Mouse (Mus musculus) cerebellum, adult 18-20 months (tissue): Measurements from ENCODE around the gene Pkdcc.

Experiments
- DNase-seq, 2 experiments: peaks; one replicate each; pipeline ENCODE4 v3.0.0; 2021

The Pkdcc gene

DNA sequence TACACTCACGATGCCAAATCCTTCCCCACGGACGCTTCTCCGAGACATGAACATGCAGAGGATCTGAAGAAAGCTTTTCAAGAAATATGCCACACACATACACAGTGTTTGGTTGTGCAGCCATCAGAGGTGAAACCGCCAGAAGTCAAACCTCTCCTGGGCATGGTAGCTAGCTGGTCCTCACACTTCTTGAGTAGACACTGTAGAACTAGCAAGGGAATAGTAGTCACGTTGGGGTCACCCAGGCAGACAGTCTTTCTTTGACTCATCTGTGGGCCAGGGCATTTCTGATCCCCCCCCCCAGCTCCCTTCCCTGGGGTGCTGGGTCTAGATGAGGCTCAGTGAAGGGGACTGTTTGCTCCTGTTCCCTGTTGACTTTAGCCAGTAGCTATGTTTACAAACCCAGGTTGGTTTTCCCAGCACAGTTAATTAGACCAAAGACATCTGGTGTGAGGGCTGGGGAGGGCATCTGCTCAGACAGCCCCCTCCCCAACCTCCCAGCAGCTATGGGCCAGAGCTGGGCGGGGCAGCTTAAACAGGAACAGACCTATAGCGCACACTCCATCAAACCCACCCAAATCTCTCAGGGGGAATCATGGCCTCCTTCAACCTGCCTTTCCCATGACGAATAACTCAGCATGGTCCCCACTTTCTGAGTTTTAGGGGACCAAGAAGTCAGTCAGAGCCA lies 1.7 kb upstream of the Pkdcc start:
- DNase-seq = no peak

DNA sequence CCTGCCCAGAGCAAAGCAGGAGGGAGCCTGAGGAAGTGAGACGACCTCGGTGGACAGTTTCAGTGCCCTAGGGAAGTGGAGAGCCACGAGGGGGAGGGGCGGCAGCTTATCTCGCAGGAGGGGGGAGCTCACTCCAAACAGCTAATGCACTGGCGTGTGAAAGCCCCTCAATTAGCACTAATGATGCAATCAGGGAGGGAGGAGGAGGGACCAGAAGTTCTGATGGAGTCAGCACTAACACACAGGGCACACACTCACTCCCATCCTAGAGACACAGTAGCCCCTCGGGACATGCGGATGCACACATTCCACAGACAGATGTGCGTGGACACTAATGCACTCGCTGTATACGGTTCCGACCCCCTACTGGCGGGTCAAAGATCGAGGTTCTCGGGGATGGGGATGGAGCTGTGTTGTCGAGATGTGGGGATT lies 915 bp upstream of the Pkdcc start:
- peak in 1 of 2 experiments; percentile 20 for DNase-seq

DNA sequence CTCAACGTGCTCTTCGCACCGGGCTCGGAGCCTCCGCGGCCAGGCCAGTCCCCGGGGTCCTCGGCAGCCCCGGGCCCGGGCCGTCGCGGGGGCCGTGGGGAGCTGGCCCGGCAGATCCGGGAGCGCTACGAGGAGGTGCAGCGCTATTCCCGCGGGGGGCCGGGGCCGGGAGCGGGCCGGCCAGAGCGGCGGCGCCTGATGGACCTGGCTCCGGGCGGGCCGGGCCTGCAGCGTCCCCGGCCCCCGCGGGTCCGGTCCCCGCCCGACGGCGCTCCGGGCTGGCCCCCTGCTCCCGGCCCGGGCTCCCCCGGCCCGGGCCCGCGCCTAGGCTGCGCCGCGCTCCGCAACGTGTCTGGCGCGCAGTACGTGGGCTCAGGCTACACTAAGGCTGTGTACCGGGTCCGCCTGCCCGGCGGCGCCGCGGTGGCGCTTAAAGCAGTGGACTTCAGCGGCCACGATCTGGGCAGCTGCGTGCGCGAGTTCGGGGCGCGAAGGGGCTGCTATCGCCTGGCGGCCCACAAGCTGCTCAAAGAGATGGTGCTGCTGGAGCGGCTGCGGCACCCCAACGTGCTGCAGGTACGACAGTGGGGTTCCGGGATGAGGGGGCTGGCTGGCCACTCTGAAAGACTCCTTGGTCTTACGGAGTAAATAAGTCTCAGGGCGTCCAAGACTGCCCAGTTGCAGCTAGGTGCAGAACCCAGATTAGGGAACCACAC lies 595 bp downstream of the Pkdcc start:
- DNase-seq = peak; percentile 17 to 53

DNA sequence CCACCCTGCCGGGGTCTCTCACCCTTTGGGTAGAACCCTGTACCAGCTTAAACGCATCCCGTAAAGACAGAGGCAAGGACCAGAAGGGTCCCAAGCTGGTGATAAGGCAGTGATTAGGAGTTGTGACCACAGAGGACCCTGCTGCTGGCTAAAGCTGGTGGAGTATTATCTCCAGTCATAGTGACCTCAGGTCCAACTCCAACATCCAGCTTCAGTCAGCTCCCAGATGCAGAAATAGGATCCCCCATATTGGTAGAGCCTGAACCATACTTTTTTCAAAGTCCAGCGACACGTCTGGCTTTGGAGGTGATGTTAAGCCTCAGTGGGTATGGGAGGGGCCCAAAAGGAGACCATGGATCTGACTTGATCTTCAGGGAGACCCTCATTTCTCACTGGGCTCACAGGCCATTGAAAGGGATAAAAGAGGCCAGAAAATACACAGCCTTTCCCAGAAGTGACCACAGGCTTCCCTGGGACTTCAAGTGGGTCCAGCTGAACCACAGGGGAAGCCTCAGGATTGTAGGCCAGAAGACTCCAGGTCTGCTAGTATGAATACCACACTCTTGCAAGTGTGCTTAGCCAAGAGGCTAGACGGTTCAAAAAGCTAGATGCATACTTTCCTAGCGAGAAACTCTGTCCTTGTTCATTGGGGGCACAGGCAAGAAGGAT lies 1.3 kb downstream of the Pkdcc start:
- no peak for DNase-seq

DNA sequence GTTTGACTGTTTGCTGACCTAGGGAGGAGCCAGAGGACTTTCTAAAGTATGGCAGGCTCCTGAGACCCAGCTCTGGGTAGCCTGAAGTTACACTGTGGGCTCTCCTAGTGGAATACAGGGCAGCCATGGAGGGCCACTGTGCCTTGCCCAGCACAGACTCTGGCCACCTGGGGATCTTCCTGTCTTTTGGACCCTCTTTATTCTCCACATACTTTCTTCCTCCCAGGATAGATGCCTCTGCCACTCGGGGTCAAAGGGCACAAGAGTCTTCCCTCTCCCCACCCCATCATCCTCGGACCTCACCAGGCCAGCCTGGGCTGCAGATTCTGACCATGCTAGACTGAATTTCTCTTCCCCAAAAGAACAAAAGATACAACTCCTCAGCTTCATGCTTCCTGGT lies 3.1 kb downstream of the Pkdcc start:
- DNase-seq = no peak

DNA sequence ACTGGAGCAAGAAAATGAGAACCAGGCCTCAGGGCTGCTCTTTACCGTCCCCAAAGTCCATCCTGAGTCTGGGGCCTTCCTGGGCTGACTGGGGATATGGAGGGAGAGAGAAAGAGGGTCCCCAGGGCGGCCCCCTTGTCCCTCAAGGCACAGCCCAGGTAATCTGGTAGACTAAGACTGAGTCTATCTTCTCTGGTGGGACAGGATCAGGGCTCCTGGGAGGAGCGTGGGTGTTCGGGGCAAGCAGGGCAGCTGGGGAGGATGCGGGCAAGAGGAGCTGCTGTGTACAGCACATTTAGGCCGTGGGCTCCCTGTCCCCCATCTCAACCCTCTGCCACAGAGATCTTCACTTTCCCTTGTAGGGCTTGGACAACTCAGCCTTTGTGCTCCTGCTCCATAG lies 3.6 kb downstream of the Pkdcc start:
- no peak for DNase-seq

DNA sequence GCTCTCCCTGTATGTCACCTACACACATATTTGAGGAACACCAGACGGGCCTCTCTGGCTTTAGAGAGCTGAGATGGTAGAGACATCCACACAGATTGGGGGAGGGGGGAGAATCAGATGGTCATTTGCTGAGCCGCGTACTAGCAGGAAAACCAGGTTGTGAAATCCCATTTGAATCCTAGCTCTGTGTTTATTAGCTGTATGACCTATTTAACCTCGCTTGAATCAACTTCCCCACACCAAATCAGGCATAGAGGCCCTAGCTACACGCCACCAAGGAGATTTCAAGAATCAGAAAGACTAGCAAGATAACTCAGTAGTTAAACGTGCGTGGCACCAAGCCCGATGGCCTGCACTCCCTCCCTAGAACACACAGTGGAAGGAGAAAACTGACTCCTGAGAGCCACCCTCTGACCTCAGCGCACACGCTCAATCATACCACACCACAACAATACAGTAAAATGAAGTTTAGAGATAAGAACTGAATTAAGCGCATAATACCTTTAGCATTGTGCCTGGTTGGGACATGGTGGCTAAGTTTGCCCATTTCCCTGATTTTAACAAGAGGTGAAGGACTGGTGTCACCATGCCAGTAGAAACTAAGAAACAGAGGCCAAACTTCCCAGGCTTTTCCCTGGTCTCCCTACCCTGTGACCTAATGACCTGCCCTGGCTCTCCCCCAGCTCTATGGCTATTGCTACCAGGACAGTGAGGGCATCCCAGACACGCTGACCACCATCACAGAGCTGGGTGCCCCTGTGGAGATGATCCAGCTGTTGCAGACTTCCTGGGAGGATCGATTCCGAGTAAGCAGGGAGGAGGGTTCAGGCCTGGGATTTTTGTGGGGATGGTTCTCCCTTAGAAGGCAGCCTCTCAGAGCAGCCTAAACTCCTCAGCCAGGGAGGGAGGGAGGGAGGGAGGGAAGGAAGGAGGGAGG lies 4.5 kb downstream of the Pkdcc start:
- DNase-seq = no peak

DNA sequence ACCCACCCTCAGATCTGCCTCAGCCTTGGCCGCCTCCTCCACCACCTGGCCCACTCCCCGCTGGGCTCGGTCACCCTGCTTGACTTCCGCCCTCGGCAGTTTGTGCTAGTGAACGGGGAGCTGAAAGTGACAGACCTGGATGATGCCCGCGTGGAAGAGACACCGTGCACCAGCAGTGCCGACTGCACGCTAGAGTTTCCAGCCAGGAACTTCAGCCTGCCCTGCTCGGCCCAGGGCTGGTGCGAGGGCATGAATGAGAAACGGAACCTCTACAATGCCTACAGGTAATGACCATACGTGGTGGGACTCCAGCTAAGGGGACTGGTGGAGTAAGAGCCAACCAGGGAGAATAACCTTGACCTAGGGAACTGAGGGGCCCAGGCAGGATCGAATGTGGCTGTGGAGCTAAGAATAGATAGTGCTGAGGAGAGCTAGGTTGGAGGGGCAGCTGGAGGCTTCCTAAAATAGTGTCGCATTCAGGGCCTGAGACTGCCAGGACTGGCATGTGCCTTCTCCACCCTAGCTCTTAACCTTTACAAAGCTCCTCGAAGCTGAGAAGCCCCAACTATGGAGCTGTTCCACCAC lies 6.0 kb downstream of the Pkdcc start:
- DNase-seq = no peak

DNA sequence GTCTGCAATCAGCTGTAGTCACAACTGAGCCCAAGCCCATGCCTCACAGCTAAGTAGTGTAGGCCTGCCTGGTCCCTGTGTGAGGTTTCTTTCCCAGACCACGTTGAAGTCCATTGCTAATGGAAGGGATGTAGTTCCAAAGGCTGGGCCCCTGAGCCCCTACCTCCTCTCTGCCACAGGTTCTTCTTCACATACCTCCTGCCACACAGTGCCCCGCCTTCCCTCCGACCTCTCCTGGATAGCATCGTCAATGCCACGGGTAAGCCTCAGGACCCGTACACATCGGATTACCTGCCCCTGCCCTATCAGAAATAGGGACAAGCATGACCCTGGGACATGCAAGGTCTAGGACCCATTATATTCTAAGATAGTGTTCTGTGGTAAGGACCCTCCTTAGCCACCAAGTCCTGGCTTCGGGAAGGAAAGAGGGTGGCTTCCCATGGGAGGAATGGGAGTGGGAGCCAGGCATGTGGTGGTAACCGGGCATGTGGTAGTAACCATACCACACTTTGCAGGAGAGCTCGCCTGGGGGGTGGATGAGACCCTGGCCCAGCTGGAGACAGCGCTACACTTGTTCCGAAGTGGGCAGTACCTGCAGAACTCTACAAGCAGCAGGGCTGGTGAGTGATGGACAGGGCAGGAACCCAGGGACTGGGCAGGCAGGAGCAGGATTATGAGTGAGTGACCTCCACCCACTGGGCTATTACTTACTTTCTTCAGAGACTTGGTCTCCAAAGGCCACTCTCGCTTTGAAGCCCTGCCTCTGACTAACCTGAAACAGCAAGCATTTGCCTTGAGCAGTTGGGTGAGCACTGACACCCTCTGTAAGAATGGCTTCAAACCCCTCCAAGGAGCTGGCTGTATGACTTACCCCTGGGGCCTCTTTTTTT lies 6.8 kb downstream of the Pkdcc start:
- DNase-seq = no peak

DNA sequence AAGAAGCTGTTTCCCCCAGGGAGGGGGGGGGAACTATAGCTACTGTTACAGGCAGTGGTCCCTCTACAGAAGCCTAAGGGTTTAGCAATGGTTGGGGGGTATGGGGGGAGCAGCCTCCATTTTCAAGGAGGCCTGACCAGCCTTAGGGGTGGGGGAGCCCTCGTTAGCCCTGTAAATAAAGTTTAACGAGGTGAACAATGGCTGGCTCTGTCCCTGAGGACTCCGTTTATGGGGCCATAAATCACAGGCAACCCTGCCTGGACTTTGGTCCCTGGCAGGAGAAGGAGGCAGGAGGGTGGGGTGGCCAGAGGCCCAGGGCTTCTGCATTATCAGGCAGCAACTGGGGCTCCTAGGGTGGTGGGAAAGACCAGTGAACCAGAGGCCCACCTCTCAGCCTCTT lies 7.6 kb downstream of the Pkdcc start:
- no peak for DNase-seq

DNA sequence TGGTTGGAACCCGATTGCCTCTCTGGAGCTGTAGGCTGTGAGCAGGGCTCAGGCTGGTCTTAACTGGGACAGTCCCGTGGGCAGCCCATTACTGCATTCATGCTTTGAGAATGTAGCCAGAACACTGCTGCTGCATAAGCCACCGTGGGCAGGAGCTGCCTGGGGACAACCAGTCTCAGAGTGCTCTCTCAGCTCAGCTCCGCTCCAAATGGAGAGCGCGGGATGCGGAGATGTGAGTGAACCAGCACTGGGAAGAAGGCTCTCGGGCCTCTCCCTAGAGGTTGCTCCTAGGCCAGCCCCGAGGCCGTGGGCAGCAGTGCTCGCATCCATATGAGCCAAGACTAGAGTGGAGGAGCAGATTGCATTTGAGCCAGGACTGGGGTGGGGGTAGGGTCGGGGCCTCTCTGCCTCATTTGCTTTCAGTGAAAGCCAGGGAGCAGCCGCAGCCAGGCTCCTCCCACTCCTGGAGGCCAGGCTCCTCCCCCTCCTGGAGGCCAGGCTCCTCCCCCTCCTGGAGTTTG lies 9.4 kb downstream of the Pkdcc start:
- DNase-seq = no peak

DNA sequence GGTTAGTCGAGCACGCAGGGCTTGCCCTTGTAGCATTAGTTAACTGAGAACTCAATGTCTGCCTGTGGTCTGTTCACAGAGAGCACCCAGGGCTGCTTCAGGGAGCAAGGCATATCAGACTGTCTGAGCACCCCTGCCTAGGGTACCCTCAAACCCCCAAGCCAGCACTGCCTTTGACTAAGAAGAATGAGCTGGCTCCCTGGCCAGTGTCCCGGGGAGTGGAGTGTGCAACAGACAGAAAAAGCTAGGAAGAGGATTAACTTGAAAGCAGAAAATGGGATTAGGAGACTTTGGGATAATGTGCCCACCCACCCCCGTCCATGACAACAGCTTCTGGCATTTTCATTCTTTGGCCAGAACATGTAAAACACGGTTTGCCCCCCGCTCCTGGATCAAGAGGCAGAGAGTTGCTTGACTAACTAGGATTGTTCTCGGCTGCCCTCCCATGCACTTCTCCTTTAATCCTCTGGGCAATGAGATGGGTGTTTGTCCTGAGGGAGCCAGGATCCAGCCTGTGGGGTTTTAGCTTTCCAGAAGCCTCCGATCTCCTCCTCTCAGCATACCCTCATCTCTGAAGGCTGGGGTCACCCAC lies 11.4 kb downstream of the Pkdcc start:
- DNase-seq = no peak

DNA sequence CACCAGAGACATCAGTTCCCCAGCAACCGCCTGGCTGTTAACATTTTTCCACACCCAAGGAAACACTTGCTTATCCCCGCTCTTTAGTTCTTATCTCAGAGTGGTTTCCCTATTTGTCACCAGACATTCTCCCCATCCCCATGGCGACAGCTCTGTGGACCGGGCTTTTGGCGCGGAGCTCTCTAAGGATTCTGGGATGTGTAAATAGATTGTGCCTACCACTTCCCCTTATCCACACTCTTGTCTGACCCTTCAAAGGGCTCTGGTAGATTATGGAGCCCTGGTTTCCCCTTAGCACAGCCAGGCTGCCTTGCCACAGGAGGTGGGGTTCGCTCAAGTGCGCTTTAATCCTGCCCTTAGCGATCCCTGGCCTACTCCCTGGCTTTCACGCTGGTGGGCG lies 16.3 kb downstream of the Pkdcc start:
- no peak for DNase-seq

DNA sequence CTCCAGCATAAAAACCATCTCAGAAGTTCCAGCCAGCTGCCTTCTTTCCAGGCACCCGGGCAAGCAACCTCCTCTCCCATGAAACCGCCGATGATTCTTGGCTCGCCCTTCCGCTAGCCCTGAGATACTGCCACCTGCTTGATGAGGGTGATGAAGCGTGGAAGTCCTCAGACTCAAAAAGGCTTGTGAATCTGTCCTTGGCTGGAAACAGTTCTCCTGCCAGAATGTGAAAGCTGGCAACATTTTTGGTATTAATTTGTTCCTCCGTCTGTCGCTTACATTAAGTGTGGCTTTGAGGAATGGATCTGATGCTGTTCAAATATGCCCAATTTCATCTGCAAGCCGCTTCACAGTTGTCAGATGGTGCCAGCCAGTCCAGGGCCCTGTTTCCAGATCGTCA lies 20.1 kb downstream of the Pkdcc start:
- DNase-seq = peak; percentile 58 to 70

DNA sequence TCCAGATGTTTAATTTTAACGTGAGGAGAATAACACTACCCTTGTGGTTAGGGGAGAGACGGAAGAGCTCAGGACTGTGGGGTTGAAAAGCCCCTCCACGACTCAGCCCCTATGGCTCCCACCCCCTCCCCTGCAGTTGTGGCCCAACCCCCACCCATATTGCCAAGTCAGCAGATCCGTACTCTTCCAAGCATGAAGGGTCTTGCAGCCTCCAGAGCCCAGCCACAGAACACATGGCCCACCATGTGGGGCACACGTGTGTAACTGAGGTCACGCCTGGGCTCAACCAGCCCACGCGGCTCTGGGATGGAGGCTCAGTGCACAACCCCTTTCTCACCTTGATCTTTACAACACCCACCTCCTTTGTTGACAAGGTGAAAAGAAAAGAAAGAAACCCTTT lies 21.1 kb downstream of the Pkdcc start:
- no peak for DNase-seq

DNA sequence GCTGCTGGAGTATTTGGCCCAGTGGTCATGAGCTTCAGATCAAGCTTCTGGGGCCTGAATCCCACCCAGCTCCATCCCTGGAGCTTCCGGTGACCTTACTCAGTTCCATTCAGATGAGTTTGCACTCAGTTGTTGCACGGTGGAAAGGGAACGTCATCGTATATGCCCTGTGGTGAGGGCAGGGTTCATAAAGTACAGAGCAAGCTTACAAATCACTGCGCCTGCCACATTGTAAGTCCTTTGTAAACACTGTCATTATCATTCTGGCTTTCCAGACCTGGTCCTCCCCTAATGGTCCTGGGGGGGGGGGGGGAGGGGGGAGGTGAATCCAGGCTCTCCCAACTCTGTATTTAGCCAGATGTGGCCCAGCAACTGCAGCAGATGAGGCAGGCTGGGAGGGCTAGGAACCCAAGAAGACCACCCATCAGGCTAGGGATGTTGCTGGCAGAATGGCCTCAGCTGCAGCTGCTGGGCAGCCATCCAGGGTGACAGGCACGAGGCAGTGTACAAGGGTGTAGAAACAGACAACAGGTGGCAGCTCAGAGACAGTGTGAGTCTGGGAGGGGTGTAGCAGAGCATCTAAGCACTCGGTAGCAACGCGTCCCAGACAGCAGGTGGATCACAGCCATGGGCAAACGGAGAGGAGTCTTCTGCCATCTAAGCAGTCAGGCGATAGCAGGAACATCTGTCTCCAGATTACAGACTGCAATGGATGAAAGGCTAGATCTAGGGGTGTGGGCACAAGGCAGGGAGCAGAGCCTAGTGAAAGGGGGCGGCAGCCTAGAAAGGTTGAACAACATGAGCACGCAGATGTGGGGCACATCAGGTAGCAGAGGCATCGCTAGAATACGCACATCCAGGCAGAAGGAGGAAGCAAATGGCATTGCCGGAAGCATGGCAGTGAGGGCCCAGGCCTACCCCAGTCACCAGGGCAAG lies 23.3 kb downstream of the Pkdcc start:
- DNase-seq = no peak

DNA sequence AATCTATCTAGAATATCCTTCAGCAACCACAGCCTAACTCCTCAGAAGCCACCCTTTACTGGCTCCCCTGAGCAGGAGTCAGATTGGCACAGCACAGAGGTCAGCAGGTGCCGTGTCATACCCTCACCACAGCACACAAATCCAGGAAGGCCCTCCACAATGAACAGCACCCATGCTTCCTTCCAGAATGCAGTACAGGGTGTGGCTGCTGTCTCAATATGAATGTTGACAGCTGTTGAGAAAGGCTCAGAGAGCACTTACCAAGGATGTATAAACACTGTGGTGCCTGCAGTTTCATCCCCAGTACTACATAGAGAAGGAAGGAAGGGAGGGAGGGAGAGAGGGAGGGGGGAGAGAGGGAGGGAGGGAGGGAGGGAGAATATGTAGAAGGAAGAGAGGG lies 29.4 kb downstream of the Pkdcc start:
- DNase-seq = no peak

DNA sequence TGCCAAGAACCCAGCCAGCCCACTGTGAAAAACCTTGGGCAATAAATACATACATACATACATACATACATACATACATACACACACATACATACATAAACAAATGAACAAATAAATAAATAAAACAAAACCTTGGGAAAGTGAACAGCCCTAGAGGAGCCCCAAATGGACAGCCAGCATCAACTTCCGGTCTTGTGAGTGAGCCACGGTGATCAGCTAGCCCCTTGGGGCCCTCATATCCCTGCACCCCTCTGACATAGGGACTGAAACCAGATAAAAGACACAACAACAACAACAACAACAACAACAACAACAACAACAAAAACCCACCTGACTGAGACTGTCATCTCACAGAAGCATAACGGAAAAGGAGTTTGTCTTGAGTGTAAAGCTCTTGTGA lies 30.4 kb downstream of the Pkdcc start:
- DNase-seq = no peak

DNA sequence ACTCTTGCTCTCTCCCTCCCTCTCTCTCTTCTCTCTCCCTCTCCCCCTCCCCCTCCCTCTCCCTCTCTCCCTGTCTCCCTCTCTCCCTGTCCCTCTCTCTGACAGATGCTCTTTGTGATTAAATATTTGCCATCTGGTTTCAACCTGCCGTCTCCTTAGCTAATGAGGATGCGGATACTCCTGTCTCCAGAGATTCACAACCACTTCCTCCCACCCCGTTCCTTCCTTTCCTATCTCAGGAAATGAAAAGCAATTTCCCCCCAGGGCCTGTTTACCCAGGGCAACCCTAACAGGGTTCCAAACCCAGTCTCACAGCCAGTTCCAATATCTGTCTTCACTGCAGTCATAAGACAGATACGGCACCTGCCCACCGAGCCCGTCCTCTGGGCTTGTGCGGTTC lies 31.0 kb downstream of the Pkdcc start:
- DNase-seq = no peak

DNA sequence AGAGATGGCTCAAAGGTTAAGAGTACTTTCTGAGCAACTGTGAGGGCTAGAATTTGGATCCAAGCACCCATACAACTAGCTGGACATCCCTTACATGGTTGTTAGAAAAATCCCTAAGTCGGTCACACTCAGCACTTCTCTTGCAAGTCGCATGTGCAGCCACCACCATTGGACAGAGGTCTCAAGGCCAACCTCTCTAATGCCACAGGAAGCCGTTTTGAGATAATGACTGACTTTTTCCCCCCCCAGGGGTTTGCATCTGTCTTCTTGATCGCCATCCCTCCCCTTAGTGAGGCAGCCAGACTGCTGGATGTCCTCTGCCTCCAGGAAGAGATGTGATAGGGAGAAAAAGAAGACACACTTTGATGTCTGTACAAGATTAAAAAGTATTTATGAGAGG lies 32.1 kb downstream of the Pkdcc start:
- no peak for DNase-seq
